Mouse (Mus musculus) Muller cell, postnatal 12 days (primary cell): ENCODE measurements at regions not wholly inside any gene's neighbourhood (a gene's known extent, or its start where the extent isn't known, plus 50 kb on each side); places are given as distances from the start of the nearest gene placed in this dataset.

Experiments
- DNase-seq: peaks from one replicate; pipeline ENCODE4 v3.0.0-alpha.2; 2015; ENCODE audit errors: inconsistent ontology term

DNA sequence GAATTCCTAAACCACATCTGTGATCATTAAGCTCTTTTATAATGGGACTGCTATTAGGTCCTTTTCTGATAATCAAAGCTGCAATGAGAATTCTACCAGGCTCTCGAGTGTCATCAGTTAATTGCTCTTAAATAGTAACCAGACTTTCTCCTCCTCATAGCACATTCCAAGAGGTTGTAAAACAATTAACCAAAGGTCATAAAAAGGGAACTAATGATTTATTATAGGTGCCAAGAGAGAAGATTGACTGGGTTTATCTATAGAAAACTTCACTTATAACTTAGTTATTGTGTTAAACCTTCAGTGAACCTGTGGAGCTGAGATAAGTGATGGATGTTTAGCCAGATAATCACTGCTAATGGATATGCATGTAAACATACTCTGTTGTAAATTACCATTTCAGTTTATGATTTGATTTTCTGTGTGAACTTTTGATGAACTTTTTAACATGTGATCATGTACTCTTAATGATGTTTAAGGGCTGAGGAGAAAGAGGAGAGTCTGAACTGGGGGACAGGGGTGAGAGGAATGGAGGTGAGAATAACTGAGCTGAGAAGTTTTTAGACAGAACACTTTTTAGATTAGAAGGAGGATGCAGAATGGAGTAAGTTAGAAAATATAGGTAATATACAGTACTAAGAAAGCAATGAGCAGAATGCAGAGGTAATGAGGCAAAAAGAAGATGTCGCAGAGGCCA lies 228.4 kb upstream of the Cox7c start:
- DNase-seq = no peak

DNA sequence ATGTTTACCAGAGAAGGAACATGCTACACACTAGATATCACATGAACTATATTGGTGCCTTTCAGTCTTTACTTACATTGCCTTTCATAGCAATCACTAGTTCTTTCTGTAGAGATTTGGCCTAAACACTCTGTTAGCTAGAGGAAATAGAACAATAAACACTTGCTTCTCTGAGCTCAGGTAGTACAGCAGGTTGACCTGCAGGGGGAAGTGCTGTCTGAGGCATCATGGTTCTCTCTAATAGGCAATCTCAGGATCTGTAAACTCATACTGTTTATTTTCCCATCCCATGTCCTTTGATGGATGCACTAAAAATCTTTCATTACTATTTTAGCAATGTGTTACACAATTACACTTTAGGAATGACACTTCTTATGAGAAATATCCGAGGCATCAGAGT lies 191.3 kb upstream of the Cox7c start:
- DNase-seq = no peak

DNA sequence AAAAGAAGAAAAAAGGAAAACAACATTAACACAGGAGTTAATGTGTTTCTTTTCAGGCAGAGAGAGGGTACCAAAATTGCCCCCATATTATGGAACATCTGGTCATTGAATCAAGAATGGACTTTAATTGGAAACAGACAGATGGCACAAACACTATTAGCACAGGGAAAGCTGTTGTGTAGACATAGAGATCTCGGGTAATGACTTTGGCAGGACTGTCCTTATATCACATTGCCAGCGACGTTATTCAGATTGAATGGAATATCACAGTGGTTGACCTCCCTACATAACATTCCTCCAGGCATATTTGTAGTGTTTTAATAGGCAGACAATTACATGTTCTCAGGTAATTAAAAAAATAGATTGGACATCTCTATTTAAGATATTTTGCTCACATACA lies 158.9 kb upstream of the Cox7c start:
- DNase-seq = no peak

DNA sequence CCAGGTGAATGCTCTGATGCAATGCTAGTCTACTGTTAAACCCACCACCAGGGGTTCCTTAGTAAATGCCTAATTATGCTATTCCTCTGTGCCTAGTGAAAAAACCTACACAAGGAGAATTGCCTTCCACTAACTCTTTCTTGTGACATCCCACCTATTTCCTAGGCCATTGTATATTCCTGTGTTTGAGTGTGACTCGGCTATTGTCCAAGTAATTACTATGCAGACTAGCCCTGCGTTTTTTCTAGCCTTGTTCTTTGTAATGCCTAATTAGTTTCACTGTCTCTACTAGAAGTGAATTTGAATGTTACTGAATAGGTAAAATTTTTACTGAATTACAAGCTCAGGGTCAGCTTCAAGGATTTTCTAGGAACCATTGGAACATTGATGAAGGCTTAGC lies 133.8 kb upstream of the Cox7c start:
- DNase-seq = no peak

DNA sequence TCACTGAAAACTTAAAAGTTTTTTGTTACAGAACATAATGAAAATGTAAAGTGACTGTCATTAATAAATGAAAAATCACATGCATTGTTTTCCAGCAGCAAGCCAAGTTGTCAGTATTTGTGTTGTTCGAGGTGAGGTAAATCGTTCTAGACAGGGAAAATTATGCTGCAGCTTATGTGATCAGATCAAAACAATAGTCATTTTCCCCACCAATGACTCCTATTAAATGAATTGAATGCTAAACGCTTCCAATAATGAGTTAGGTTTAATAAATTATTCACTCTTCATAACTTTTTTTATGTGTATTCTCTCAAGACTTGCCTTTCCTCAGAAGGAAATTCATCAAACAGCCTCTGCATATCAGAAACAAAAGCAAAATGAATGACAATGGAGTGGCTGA lies 100.6 kb upstream of the Cox7c start:
- DNase-seq = peak; percentile 3

DNA sequence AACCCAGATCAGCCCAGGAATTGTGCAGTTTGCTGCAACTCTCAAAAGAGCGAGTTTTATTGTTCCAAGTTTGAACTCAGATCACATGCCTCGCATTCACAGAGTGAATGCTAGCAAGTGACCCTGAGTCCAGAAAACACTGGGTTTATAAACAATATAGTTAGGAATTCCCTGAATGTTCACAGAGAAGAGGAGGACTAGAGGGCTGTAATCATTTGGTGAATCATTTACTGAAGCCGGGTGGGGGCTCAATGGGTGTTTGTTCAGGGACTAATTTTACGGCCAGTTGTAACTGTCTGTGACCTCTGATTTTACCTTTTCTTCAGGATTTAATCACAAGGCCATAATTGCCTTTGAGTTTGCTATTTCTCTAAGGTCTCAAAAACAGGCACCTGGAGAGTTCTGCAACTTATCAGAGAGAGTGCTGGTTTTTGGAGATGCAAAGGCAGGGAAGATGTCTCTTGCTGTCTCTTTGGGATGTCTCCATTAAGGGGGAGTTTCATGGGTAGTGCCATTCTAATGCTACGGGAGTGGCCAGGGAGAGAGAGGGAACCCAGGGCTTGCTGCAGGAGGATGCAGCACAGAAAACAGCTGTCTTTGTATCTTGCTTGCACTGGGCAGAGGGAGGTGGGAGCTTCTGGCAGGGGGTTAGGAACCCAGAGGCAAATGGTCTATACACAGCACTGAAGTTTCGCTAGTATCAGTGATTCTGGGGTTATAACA lies 64.8 kb upstream of the Cox7c start:
- DNase-seq = no peak

DNA sequence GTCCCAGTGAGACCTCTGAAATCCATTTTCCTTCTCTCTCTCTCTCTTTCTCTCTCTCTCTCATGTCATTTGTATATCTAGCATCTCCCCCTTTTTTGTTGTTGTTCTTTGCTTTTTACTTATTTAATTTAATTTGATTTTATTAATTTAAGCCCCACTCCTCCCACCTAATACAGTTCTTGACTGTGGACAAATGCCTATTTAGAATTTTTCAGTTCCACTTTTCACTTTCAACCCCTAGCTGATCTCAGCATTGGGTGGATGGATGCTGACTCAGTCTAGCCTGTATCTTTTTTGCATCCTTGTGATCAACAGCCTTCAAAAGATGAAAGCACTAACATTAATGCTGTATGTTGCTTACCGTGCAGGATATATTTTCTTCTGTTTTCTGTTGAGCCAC lies 55.5 kb upstream of the Cox7c start:
- no peak for DNase-seq

DNA sequence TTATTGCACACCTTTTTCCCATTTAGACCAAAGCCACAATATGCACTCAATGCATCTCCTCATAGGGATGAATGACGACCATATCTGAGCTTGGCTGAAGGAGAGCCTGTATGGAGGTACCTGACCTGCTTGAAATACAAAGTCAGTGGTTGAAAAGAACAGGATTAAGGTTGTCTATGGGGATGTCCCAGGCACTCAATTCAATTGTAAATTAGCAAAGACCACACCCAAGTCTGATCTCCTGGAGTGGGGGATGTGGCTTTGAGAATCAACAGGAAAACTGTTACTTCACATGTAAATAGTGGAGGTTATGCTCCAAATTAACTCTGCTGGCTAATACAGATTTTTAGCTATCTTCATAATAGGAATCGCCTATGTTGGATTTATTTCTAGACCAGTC lies 51.1 kb upstream of the Cox7c start:
- no peak for DNase-seq

DNA sequence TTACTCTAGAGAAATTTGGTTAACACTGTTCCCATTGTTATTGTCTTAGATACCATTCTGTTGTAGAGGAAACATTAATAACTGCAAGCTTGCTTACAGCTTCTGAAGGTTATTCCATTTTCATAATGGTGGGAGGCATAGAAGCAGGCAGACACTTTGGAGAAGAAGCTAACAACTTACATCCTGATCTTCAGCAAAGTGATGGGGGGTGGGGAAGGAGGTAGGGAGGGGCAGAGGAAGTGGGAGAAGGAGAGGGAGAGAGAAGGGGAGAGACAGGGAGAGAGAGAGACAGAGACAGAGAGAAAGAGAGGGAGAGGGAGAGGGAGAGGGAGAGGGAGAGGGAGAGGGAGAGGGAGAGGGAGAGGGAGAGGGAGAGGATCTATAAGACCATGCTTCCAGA lies 50.6 kb upstream of the Cox7c start:
- no peak for DNase-seq
